Mouse (Mus musculus) midbrain, embryonic 16.5 days (tissue): Measurements from ENCODE around the gene Lhfp. TPM values are rescaled to one million over a fixed set of nuclear protein-coding genes. Genes with fewer than 3 reads are reported as not detected.

Source experiments
- ATAC-seq: fragments of 200-750 bp; cut with Nextera tagmentation; 2 replicates; pipeline ENCODE4 v1.8.0; 2017; ENCODE audit warnings: moderate TSS enrichment
- H3K27ac ChIP-seq: fragments of 300-500 bp; sonication (generic); 2 replicates; pipeline ENCODE4 v1.5.1; 2014; ENCODE audit warnings: mild to moderate bottlenecking, low read length, mixed read lengths
- H3K27me3 ChIP-seq: fragments of 300-500 bp; sonication (generic); 2 replicates; pipeline ENCODE4 v1.6.1; 2014; ENCODE audit warnings: low read depth, low read length, mixed read lengths; ENCODE audit not compliant: control insufficient read depth, insufficient read depth
- H3K36me3 ChIP-seq: fragments of 300-500 bp; sonication (generic); 2 replicates; pipeline ENCODE4 v1.6.1; 2014; ENCODE audit warnings: mild to moderate bottlenecking, low read length, moderate library complexity, mixed read lengths; ENCODE audit not compliant: control insufficient read depth, insufficient read depth
- H3K4me1 ChIP-seq: fragments of 300-500 bp; sonication (generic); 2 replicates; pipeline ENCODE4 v1.6.1; 2014; ENCODE audit warnings: mild to moderate bottlenecking, low read length, mixed read lengths; ENCODE audit not compliant: control insufficient read depth, insufficient read depth
- H3K4me2 ChIP-seq: fragments of 300-500 bp; sonication (generic); 2 replicates; pipeline ENCODE4 v1.6.1; 2014; ENCODE audit warnings: mild to moderate bottlenecking, low read length, mixed read lengths
- H3K4me3 ChIP-seq: fragments of 300-500 bp; sonication (generic); 2 replicates; pipeline ENCODE4 v1.5.1; 2014; ENCODE audit warnings: low read depth, mild to moderate bottlenecking, low read length, moderate library complexity, mixed read lengths
- H3K9ac ChIP-seq: fragments of 300-500 bp; sonication (generic); 2 replicates; pipeline ENCODE4 v1.6.1; 2014; ENCODE audit warnings: low read depth, low read length, mixed read lengths
- H3K9me3 ChIP-seq: fragments of 300-500 bp; sonication (generic); replicated peaks from 2 replicates; pipeline ENCODE4 v1.6.1; 2014; ENCODE audit warnings: mild to moderate bottlenecking, low read length, mixed read lengths; ENCODE audit not compliant: control insufficient read depth, poor library complexity, severe bottlenecking
- WGBS: fragments of 180-500 bp; shearing (Covaris S2); extraction: QIAGEN DNeasy Blood & Tissue Kit; methylation state at CpG from one replicate; pipeline ENCODE4 v1.1.7; 2014; 5-methylcytosine and 5-hydroxymethylcytosine counted together
- polyA plus RNA-seq: library from polyadenylated mRNA; unstranded; fragments of >200 nt; fragmentation: Nextera tagmentation; extraction: Ambion mirVana; gene quantifications from 2 replicates; pipeline ENCODE4 v1.2.1, GENCODE M21; 2015

Lhfp gene
- polyA plus RNA-seq, 1 experiment from 2014 or later, result 64.1 TPM

- no peaks in the 10 kb centered on the region for H3K27me3 ChIP-seq
- H3K27ac ChIP-seq, result no peak overlapping the region
- H3K9ac ChIP-seq, result no peak overlapping the region
- ATAC-seq, result no peak
- H3K4me2 ChIP-seq, result no peak overlapping the region
- 55% methylated on average over 9 of the region's 9 CpGs for WGBS
- H3K36me3 ChIP-seq, result no peaks in the 10 kb centered on the region
- no peaks in the 10 kb centered on the region; the same call in 1 of the 2 replicates for H3K9me3 ChIP-seq
- no peak overlapping the region for H3K4me3 ChIP-seq
- H3K4me1 ChIP-seq, result no peaks in the 10 kb centered on the region
Observed at GRCm38 (mm10) chr3:53288662-53289061, 247.3 kb downstream of the Lhfp start.

GRCm38 (mm10) chr3:53289589-53290219 is 248.4 kb downstream of the Lhfp start:
- no peak overlapping the region for H3K4me2 ChIP-seq
- ATAC-seq, result no peak
- H3K9ac ChIP-seq, result no peak overlapping the region
- no peaks in the 10 kb centered on the region for H3K9me3 ChIP-seq
- H3K4me1 ChIP-seq, result no peaks in the 10 kb centered on the region
- 75% methylated on average over 14 of the region's 14 CpGs for WGBS
- H3K27ac ChIP-seq, result no peak overlapping the region
- H3K4me3 ChIP-seq, result no peak overlapping the region
- H3K36me3 ChIP-seq, result no peaks in the 10 kb centered on the region
- no peaks in the 10 kb centered on the region for H3K27me3 ChIP-seq

DNA sequence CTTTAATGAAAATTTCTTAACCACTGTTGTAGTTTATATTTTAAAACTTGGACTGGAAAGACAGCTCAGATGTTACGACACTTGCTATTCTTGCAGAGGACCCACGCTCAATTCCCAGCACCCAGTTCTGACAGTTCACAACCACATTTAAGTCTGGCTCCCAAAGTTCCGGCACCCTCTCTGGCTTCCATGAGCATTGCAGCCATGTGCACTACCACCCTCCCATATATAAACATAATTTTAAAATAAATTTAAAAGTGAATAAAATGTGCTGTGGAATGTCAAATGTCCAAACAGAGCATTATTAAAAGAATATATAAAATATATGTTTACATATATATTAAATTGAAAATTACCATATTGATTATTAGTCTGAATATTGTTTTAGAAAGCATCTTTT is 249.9 kb downstream of the Lhfp start:
- Histone ChIP-seq H3K36me3 (no peaks in the 10 kb centered on the region), H3K27me3 (no peaks in the 10 kb centered on the region), H3K9me3 (no peaks in the 10 kb centered on the region), H3K4me2 (no peak overlapping the region), H3K9ac (no peak overlapping the region), H3K4me1 (no peaks in the 10 kb centered on the region), H3K27ac (no peak overlapping the region), H3K4me3 (no peak overlapping the region)
- WGBS, result 100% methylated on average over 3 of the region's 3 CpGs
- no peak for ATAC-seq

- no peaks in the 10 kb centered on the region for H3K27me3 ChIP-seq
- no peak overlapping the region for H3K9ac ChIP-seq
- H3K9me3 ChIP-seq, result no peaks in the 10 kb centered on the region
- H3K36me3 ChIP-seq, result no peaks in the 10 kb centered on the region
- H3K4me1 ChIP-seq, result no peaks in the 10 kb centered on the region
- 83% methylated on average over 1 of the region's 1 CpGs for WGBS
- ATAC-seq, result no peak
- no peak overlapping the region for H3K4me3 ChIP-seq
- H3K27ac ChIP-seq, result no peak overlapping the region
- H3K4me2 ChIP-seq, result no peak overlapping the region
Observed at GRCm38 (mm10) chr3:53291945-53292344, 250.6 kb downstream of the Lhfp start.

- no peak overlapping the region for H3K9ac ChIP-seq
- no peaks in the 10 kb centered on the region for H3K9me3 ChIP-seq
- H3K4me1 ChIP-seq, result no peaks in the 10 kb centered on the region
- H3K27me3 ChIP-seq, result no peaks in the 10 kb centered on the region
- WGBS, result 83% methylated on average over 3 of the region's 3 CpGs
- no peak for ATAC-seq
- no peak overlapping the region for H3K27ac ChIP-seq
- no peak overlapping the region for H3K4me3 ChIP-seq
- H3K36me3 ChIP-seq, result no peaks in the 10 kb centered on the region
- no peak overlapping the region for H3K4me2 ChIP-seq
Observed at GRCm38 (mm10) chr3:53292474-53292873, 251.1 kb downstream of the Lhfp start.

GRCm38 (mm10) chr3:53292979-53293378 is 251.7 kb downstream of the Lhfp start:
- Histone ChIP-seq H3K36me3 (no peaks in the 10 kb centered on the region), H3K9ac (no peak overlapping the region), H3K27me3 (no peaks in the 10 kb centered on the region), H3K9me3 (no peaks in the 10 kb centered on the region), H3K4me3 (no peak overlapping the region), H3K4me1 (no peaks in the 10 kb centered on the region), H3K27ac (no peak overlapping the region), H3K4me2 (no peak overlapping the region)
- ATAC-seq, result no peak
- 87% methylated on average over 4 of the region's 4 CpGs for WGBS

DNA sequence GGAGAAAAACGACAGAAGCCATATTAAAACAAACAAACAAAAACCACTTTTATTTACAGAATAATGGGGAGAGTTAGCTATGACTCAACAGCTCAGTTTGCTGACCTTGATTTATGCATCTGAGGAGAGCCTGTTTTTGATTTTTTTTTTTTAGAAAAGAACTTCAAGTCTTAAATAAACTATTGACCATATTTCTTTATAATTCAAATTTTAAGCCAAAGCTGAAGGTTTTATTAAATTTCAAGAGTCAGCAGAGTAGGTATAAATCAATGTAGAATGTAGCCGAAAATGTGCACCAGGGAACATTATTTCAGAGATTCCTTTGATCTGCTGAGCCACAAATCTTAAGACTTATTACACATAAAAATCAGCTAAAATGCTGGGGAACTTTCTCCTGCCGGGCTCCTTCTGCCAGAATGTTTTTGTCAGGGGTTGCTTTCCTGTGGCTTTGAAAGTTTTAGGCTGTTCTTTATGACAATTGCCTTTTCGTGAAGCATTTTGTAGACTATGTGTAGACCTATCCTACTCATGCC is 252.6 kb downstream of the Lhfp start:
- no peak for ATAC-seq
- Histone ChIP-seq H3K27me3 (no peaks in the 10 kb centered on the region), H3K9ac (no peak overlapping the region), H3K4me2 (no peak overlapping the region), H3K36me3 (no peaks in the 10 kb centered on the region), H3K27ac (no peak overlapping the region), H3K9me3 (no peaks in the 10 kb centered on the region), H3K4me1 (no peaks in the 10 kb centered on the region), H3K4me3 (no peak overlapping the region)
- WGBS, result 77% methylated on average over 4 of the region's 4 CpGs

DNA sequence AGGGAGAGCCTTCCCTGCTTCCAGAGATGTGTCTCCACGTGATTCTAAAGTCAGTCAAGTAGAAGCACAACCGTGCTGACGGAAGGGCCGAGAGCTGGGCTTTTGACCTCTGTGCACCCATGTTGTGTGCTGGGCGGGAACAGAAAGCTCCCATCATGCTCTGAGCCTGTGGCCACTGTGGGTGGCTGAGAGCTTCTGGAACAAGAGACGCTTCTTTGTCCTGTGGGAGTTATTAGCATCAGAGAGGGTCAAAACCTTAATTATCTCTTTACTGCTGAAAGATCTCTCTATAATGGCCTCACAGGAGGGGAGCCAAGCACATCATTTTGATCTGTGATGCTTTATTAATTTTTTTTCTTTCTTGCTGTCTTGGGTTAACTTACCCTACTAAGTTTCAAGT is 253.5 kb downstream of the Lhfp start:
- Histone ChIP-seq H3K4me3 (no peak overlapping the region), H3K27me3 (no peaks in the 10 kb centered on the region), H3K36me3 (no peaks in the 10 kb centered on the region), H3K9me3 (no peaks in the 10 kb centered on the region), H3K27ac (no peak overlapping the region), H3K9ac (no peak overlapping the region), H3K4me2 (no peak overlapping the region), H3K4me1 (no peaks in the 10 kb centered on the region)
- no peak for ATAC-seq
- 38% methylated on average over 6 of the region's 6 CpGs for WGBS

GRCm38 (mm10) chr3:53301866-53302265 is 260.5 kb downstream of the Lhfp start:
- Histone ChIP-seq H3K4me2 (no peak overlapping the region), H3K36me3 (no peaks in the 10 kb centered on the region), H3K4me1 (no peaks in the 10 kb centered on the region), H3K27me3 (no peaks in the 10 kb centered on the region), H3K4me3 (no peak overlapping the region), H3K9ac (no peak overlapping the region), H3K27ac (no peak overlapping the region), H3K9me3 (no peaks in the 10 kb centered on the region)
- no peak for ATAC-seq
- 65% methylated on average over 5 of the region's 5 CpGs for WGBS
